Mouse (Mus musculus): ENCODE data around the gene Slc39a11.

Gene Slc39a11

GRCm38 (mm10) chr11:113450665-113451064 lies 199.2 kb downstream of the Slc39a11 start:
- DNase-seq, result no peak

GRCm38 (mm10) chr11:113450028-113450427 lies 199.9 kb downstream of the Slc39a11 start:
- DNase-seq, result no peak

GRCm38 (mm10) chr11:113442036-113442435 lies 207.8 kb downstream of the Slc39a11 start:
- DNase-seq, result no peak

- DNase-seq, result no peak
Measured at GRCm38 (mm10) chr11:113439328-113440030, 210.4 kb downstream of the Slc39a11 start.

- DNase-seq, result no peak
Measured at GRCm38 (mm10) chr11:113438915-113439314, 211.0 kb downstream of the Slc39a11 start.

GRCm38 (mm10) chr11:113437357-113437756 lies 212.5 kb downstream of the Slc39a11 start:
- no peak for DNase-seq

- no peak for DNase-seq
Measured at GRCm38 (mm10) chr11:113436299-113436698, 213.6 kb downstream of the Slc39a11 start.

- DNase-seq, result no peak
Measured at GRCm38 (mm10) chr11:113435696-113436095, 214.2 kb downstream of the Slc39a11 start.

GRCm38 (mm10) chr11:113431161-113431560 lies 218.7 kb downstream of the Slc39a11 start:
- DNase-seq, result peak; percentile 29

- no peak for DNase-seq
Measured at GRCm38 (mm10) chr11:113425882-113426281, 224.0 kb downstream of the Slc39a11 start.

GRCm38 (mm10) chr11:113425454-113425853 lies 224.4 kb downstream of the Slc39a11 start:
- DNase-seq, result no peak

GRCm38 (mm10) chr11:113424765-113425164 lies 225.1 kb downstream of the Slc39a11 start:
- no peak for DNase-seq

GRCm38 (mm10) chr11:113422598-113422997 lies 227.3 kb downstream of the Slc39a11 start:
- no peak for DNase-seq

- DNase-seq, result no peak
Measured at GRCm38 (mm10) chr11:113418921-113419655, 230.8 kb downstream of the Slc39a11 start.

- no peak for DNase-seq
Measured at GRCm38 (mm10) chr11:113417948-113418347, 231.9 kb downstream of the Slc39a11 start.

GRCm38 (mm10) chr11:113412545-113412944 lies 237.3 kb downstream of the Slc39a11 start:
- no peak for DNase-seq

GRCm38 (mm10) chr11:113411798-113412197 lies 238.1 kb downstream of the Slc39a11 start:
- DNase-seq, result no peak

GRCm38 (mm10) chr11:113409121-113409520 lies 240.8 kb downstream of the Slc39a11 start:
- no peak for DNase-seq

GRCm38 (mm10) chr11:113407474-113407873 lies 242.4 kb downstream of the Slc39a11 start:
- DNase-seq, result no peak

- no peak for DNase-seq
Measured at GRCm38 (mm10) chr11:113400868-113401267, 249.0 kb downstream of the Slc39a11 start.

- no peak for DNase-seq
Measured at GRCm38 (mm10) chr11:113399601-113400000, 250.3 kb downstream of the Slc39a11 start.

- DNase-seq, result no peak
Measured at GRCm38 (mm10) chr11:113397394-113397793, 252.5 kb downstream of the Slc39a11 start.

GRCm38 (mm10) chr11:113393366-113394150 lies 256.3 kb downstream of the Slc39a11 start:
- no peak for DNase-seq

Measured in lung, postnatal 14 days (tissue).